Mouse (Mus musculus) hindbrain, postnatal 0 days (tissue): ENCODE results near the gene Mri1. TPM values are rescaled to one million over a fixed set of nuclear protein-coding genes. Genes with fewer than 3 reads are reported as not detected.

Experiments
- ATAC-seq: fragments of 200-750 bp; cut with Nextera tagmentation; 2 replicates; pipeline ENCODE4 v1.8.0; 2017; ENCODE audit warnings: mild to moderate bottlenecking, moderate TSS enrichment, moderate library complexity
- DNase-seq: peaks from one replicate; pipeline ENCODE4 v3.0.0-alpha.2; 2015; ENCODE audit warnings: low spot score
- H3K27ac ChIP-seq: fragments of 300-500 bp; sonication (generic); 2 replicates; pipeline ENCODE4 v1.5.1; 2014; ENCODE audit warnings: mild to moderate bottlenecking
- H3K27me3 ChIP-seq: fragments of 300-500 bp; sonication (generic); 2 replicates; pipeline ENCODE4 v1.6.1; 2014; ENCODE audit warnings: low read length, mixed read lengths; ENCODE audit not compliant: insufficient read depth
- H3K36me3 ChIP-seq: fragments of 300-500 bp; sonication (generic); 2 replicates; pipeline ENCODE4 v1.6.1; 2014; ENCODE audit warnings: low read length, mixed read lengths; ENCODE audit not compliant: insufficient read depth
- H3K4me1 ChIP-seq: fragments of 300-500 bp; sonication (generic); 2 replicates; pipeline ENCODE4 v1.6.1; 2014; ENCODE audit warnings: antibody characterized with exemption, low read length, mixed read lengths; ENCODE audit not compliant: insufficient read depth
- H3K4me2 ChIP-seq: fragments of 300-500 bp; sonication (generic); 2 replicates; pipeline ENCODE4 v1.6.1; 2014; ENCODE audit warnings: low read depth, mild to moderate bottlenecking, low read length, moderate library complexity, mixed read lengths
- H3K4me3 ChIP-seq: fragments of 300-500 bp; sonication (generic); 2 replicates; pipeline ENCODE4 v1.5.1; 2014; ENCODE audit warnings: low read length
- H3K9ac ChIP-seq: fragments of 300-500 bp; sonication (generic); replicated peaks from 2 replicates; pipeline ENCODE4 v1.6.1; 2014; ENCODE audit warnings: mild to moderate bottlenecking, low read length, moderate library complexity, mixed read lengths
- H3K9me3 ChIP-seq: fragments of 300-500 bp; sonication (generic); 2 replicates; pipeline ENCODE4 v1.6.1; 2016; ENCODE audit warnings: low read length, mixed read lengths
- CTCF ChIP-seq: IDR thresholded peaks from 2 replicates; pipeline ENCODE4 v1.5.1; 2016; ENCODE audit warnings: antibody characterized with exemption, control low read depth, low read depth
- WGBS: fragments of 180-500 bp; shearing (Covaris S2); extraction: QIAGEN DNeasy Blood & Tissue Kit; methylation state at CpG from one replicate; pipeline ENCODE4 v1.1.7; 2014; 5-methylcytosine and 5-hydroxymethylcytosine counted together
- polyA plus RNA-seq: library from polyadenylated mRNA; unstranded; fragments of >200 nt; fragmentation: Nextera tagmentation; extraction: Ambion mirVana; gene quantifications from 2 replicates; pipeline ENCODE4 v1.2.1, GENCODE M21; 2015
- total RNA-seq: library from RNA; depleted of rRNA; stranded (reverse); fragments of >200 nt; gene quantifications from 2 replicates; pipeline ENCODE4 v1.2.3, GENCODE M21; 2014

The Mri1 gene
- total and polyA plus RNA-seq, 2 experiments from 2014 or later: 41.6 to 71.6 TPM

GRCm38 (mm10) chr8:84205073-84205472 is 52.1 kb downstream of the Mri1 start:
- Histone ChIP-seq H3K9me3 (no peaks in the 10 kb centered on the region), H3K4me3 (no peak overlapping the region), H3K4me1 (peaks cover 23% of the 10 kb centered on the region), H3K27me3 (no peaks in the 10 kb centered on the region), H3K4me2 (no peak overlapping the region), H3K9ac (no peak overlapping the region), H3K27ac (no peak overlapping the region), H3K36me3 (0 out of 2 replicates have a peak, but pooled peaks cover 4% of the 10 kb centered on the region)
- no peak for TF ChIP-seq CTCF
- DNase-seq (no peak), ATAC-seq (no peak)
- 93% methylated on average over 5 of the region's 5 CpGs for WGBS

GRCm38 (mm10) chr8:84203975-84204772 is 53.0 kb downstream of the Mri1 start:
- peaks cover 25% of the 10 kb centered on the region for H3K4me1 ChIP-seq
- TF ChIP-seq CTCF: peak; percentile 53
- H3K27ac ChIP-seq: peak overlapping the region; percentile 83
- H3K27me3 ChIP-seq: no peaks in the 10 kb centered on the region
- WGBS: 54% methylated on average over 13 of the region's 13 CpGs
- peak; percentile 6; the same call in 1 of the 2 replicates for ATAC-seq
- H3K9me3 ChIP-seq: no peaks in the 10 kb centered on the region
- H3K4me2 ChIP-seq: peak overlapping the region; percentile 76
- no peaks in the 10 kb centered on the region for H3K36me3 ChIP-seq
- H3K9ac ChIP-seq: peak overlapping the region; percentile 49
- DNase-seq: no peak
- H3K4me3 ChIP-seq: peak overlapping the region; percentile 34

DNA sequence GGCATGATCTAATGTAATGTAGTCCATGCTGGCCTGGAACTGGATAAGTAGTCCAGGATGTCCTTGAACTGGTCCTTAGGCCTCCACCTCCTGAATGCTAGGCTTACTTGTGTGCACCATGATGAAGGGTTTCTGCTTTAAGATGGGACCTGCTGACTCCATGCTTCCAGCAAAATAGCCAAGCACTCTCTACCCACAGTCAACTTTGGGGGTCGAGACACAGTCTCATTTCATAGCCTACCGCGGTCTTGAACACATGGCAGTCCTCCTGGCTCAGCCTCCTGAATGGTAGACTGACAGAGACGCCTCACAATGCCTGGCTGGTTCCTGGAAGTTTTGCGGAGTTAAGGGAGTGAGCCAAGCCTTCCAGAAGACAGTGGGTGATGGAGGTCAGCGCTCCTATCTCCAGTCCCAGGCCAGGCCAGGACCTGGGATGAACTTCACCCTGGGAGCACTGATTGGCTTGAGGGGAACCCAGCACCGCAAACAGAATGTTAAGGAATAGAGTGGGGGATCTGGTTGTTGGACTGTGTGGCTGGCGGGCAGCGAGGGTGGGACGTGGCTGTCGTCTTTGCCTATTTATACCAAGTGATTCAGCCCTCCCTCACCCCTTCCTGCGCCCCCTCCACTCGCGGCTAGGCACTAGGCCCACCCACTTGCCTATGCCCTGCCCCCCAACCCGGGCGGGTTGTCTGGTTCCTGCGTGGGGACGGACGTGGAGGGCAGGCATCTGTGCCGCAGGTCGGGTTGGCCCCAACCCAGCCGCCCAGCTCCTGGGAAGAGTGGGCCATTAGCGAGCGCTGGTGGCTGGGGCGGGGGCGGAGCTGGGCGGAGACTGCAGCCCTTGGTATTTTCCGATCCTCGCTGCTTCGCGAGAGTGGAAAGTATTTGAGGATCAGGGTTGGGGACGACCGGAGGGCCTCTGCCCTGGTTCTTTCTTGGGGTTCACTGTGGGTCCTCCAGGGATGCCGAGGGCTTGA is 53.9 kb downstream of the Mri1 start:
- H3K4me2 ChIP-seq: peak overlapping the region; percentile 76
- H3K27me3 ChIP-seq: no peaks in the 10 kb centered on the region
- H3K36me3 ChIP-seq: no peaks in the 10 kb centered on the region
- ATAC-seq: peak; percentile 35
- peak; percentile 68 for DNase-seq
- H3K9me3 ChIP-seq: no peaks in the 10 kb centered on the region
- WGBS: 9% methylated on average over 33 of the region's 34 CpGs
- peak overlapping the region; percentile 83 for H3K27ac ChIP-seq
- H3K9ac ChIP-seq: peak overlapping the region; percentile 49
- H3K4me1 ChIP-seq: peaks cover 24% of the 10 kb centered on the region
- H3K4me3 ChIP-seq: peak overlapping the region; percentile 34
- TF ChIP-seq CTCF: no peak

DNA sequence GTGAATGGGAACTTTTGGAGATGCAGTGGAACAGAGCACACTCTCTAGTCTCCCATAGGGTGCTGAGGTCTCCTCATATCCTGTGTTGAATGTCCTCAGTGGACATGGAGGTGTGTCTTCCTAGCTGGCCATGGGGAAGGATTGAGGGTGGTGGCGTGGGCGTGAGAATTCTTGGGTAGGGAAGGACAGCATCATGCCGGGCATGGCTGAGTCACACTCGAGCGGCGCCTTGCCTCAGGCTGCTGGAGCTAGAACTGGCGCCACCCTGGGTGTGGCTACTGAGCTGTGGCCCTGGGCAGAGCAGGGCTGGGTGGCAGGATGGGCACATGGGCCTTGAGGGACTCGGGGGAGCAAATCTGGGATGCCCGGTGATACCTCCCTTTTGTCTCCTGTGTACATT is 54.7 kb downstream of the Mri1 start:
- no peak overlapping the region for H3K4me3 ChIP-seq
- H3K4me2 ChIP-seq: peak overlapping the region; percentile 76
- no peak for TF ChIP-seq CTCF
- H3K9me3 ChIP-seq: no peaks in the 10 kb centered on the region
- H3K27ac ChIP-seq: no peak overlapping the region; the same call in 1 of the 2 replicates
- DNase-seq: no peak
- no peak overlapping the region for H3K9ac ChIP-seq
- no peaks in the 10 kb centered on the region for H3K36me3 ChIP-seq
- 79% methylated on average over 9 of the region's 9 CpGs for WGBS
- H3K4me1 ChIP-seq: peaks cover 25% of the 10 kb centered on the region
- H3K27me3 ChIP-seq: no peaks in the 10 kb centered on the region
- no peak for ATAC-seq

DNA sequence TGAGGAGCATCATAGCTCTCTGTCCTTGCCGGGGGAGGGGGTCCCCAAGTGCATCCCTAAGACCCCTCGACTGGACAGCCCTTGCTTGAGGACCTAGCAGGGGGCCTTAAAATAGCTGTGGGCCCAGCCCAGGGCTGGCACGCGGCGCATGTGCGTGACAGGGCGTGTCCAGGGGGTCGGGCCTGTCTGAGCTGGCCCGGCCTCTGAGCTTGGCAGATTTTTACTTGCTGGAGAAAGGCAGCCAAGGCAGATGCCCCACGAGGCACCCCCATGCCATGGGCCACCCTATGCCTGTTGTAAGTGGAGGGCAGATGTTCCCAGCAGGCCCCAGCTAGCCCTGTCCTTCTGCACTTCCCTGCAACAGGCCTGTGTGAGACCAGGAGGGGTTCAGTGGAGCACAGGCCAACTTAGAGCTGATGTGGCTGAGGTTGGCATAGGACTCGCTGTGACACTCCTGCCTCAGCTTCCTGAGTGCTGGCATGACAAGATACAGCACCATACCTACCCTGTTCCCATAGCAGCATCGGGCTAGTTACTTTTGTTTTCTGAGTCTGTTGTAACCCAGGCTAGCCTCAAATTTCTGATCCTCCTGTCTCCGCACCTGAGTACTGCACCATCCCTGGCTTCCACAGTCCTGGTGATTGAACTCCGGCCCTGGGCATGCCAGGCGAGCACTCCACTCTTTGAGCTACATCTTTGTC is 55.4 kb downstream of the Mri1 start:
- peak overlapping the region; percentile 76 for H3K4me2 ChIP-seq
- no peak for TF ChIP-seq CTCF
- peak overlapping the region; percentile 51 for H3K9ac ChIP-seq
- peak overlapping the region; percentile 80 for H3K27ac ChIP-seq
- 44% methylated on average over 15 of the region's 15 CpGs for WGBS
- no peaks in the 10 kb centered on the region for H3K36me3 ChIP-seq
- no peaks in the 10 kb centered on the region for H3K27me3 ChIP-seq
- ATAC-seq (no peak), DNase-seq (peak; percentile 23)
- H3K9me3 ChIP-seq: no peaks in the 10 kb centered on the region
- H3K4me3 ChIP-seq: peak overlapping the region; percentile 47
- H3K4me1 ChIP-seq: peaks cover 25% of the 10 kb centered on the region
